Mouse (Mus musculus) layer of hippocampus, adult 2 months (tissue): ENCODE measurements at regions not wholly inside any gene's neighbourhood (a gene's known extent, or its start where the extent isn't known, plus 50 kb on each side); places are given as distances from the start of the nearest gene placed in this dataset.

Experiments
- DNase-seq, 2 experiments: peaks; one replicate each; pipeline ENCODE4 v3.0.0; 2022; ENCODE audit warnings: low spot score in 2 of 2
- H3K27ac ChIP-seq: fragments of 200-600 bp; 2 replicates; pipeline ENCODE4 v1.8.1; 2022
- H3K4me3 ChIP-seq: fragments of 200-600 bp; 2 replicates; pipeline ENCODE4 v1.8.1; 2022; ENCODE audit warnings: mild to moderate bottlenecking
- CTCF ChIP-seq: fragments of 200-600 bp; conservative IDR thresholded peaks from 2 replicates; pipeline ENCODE4 v1.8.1; 2022; ENCODE audit warnings: antibody characterized with exemption, mild to moderate bottlenecking, moderate library complexity

DNA sequence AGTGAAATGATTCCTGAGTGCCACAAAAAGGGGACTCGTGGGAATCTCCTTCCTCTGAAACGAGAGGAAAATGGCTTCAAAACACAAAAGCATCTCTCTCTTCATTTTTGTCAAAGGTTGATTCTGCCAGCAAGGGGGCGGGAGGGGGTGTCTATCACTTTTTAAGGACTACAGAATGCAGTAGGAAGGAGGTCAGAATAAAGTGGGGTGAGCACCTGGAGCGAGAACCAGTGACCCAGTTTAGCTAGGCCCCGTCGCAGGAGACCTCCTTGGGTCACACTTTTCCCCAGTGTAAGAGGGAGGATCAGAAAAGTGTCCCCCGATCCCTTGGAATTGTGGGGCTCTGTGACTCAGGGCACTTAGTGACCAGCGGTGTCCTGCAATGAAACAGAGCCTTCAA is 133.1 kb downstream of the Tgfb2 start:
- no peak overlapping the region for H3K27ac ChIP-seq
- H3K4me3 ChIP-seq: no peak overlapping the region
- TF ChIP-seq CTCF: no peak

GRCm38 (mm10) chr1:186572092-186572491 is 133.7 kb downstream of the Tgfb2 start:
- no peak for TF ChIP-seq CTCF
- Histone ChIP-seq H3K4me3 (no peak overlapping the region), H3K27ac (no peak overlapping the region)
- DNase-seq: no peak

More for the DNA sequence above, 133.1 kb downstream of the Tgfb2 start:
- no peak for DNase-seq

GRCm38 (mm10) chr1:186568496-186568895 is 137.3 kb downstream of the Tgfb2 start:
- Histone ChIP-seq H3K27ac (no peak overlapping the region), H3K4me3 (no peak overlapping the region)
- no peak for DNase-seq
- TF ChIP-seq CTCF: no peak

DNA sequence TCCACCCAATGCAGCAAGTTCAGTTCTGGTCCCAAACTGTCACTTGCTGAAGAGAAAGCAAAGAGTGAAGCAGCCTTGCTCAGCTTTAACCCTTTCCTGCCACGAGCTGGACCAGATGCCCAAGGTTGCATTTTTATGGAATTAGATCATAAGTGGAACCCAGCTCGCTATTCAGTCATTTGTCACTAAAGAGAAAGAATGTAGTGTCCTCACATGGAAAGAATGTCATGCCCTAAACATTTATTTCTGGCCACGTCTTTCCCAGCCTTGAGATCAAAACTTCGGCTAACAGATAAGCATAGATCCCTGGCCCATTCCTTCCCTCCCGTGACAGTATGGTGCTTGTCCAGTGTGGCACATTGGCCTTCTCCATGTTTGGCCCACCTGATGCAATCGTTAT is 137.7 kb downstream of the Tgfb2 start:
- no peak for TF ChIP-seq CTCF
- Histone ChIP-seq H3K4me3 (no peak overlapping the region), H3K27ac (no peak overlapping the region)
- DNase-seq: no peak

- Histone ChIP-seq H3K27ac (no peak overlapping the region), H3K4me3 (no peak overlapping the region)
- no peak for DNase-seq
- TF ChIP-seq CTCF: no peak
Measured at GRCm38 (mm10) chr1:186567136-186567826, 138.5 kb downstream of the Tgfb2 start.

- no peak overlapping the region for H3K27ac ChIP-seq
- no peak for DNase-seq
- no peak for TF ChIP-seq CTCF
- no peak overlapping the region for H3K4me3 ChIP-seq
Measured at GRCm38 (mm10) chr1:186562027-186562426, 143.8 kb downstream of the Tgfb2 start.

- no peak for TF ChIP-seq CTCF
- DNase-seq: no peak
- no peak overlapping the region for H3K4me3 ChIP-seq
- H3K27ac ChIP-seq: 0 out of 2 replicates have a peak overlapping the region, but pooled peaks have one; percentile 25
Measured at GRCm38 (mm10) chr1:186555441-186555975, 150.3 kb downstream of the Tgfb2 start.

DNA sequence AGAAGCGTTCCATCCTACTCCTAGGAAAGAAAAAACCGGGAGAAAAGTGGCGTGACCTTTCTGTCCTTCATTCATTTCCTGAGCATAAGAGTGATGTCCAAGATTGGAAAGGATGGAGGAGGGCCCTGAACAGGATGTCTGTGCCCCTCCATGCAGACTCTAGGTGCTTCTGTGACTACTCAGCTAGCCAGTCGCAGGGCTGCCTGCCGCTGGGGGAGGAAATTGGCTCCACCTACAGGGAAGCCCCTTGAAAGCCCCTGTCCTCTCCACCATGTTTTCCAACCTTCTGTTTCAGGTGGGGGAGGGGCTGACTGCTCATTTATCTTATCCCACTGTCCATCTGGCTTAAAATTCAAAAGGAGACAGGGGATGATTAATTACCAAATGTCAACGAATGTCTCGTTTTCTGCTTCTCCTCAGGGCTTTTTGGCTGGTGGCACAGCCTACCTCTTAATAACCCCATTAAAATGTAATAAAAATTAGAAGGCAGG is 151.2 kb downstream of the Tgfb2 start:
- Histone ChIP-seq H3K4me3 (no peak overlapping the region), H3K27ac (no peak overlapping the region)
- no peak for TF ChIP-seq CTCF
- no peak for DNase-seq

- DNase-seq: no peak
Measured at GRCm38 (mm10) chr1:186552689-186553088, 153.1 kb downstream of the Tgfb2 start.

DNA sequence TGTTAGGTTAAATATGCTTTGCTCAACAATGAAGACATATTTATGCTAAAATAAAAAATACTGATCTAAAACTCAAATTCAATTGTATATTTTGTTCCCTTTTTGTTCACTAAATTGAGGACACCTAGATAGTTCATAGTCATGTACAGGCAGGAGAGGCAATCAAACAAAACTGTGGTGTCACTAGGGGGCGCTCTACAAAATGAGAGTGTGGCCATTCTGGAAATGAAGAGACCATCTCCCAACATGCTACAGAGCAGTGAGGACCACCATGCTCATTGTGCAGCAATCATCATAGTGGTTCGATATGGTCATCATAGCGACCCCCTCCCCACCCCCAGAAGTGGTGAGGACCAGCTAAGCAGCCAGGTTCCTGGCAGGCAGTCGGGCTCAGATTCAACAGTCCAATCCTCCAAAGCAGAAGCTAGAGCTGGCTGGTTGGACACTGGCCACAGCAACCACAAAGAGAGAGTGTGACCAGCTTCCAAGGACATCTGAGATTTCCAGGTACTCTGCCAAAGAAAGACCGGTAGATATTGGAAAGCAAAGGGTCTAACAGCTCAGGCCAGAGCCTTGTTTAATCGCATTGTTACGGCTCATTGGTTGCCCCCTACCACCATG is 155.4 kb downstream of the Tgfb2 start:
- no peak overlapping the region for H3K27ac ChIP-seq

More at GRCm38 (mm10) chr1:186552689-186553088, 153.1 kb downstream of the Tgfb2 start:
- TF ChIP-seq CTCF: no peak
- no peak overlapping the region for H3K4me3 ChIP-seq
- no peak overlapping the region for H3K27ac ChIP-seq

GRCm38 (mm10) chr1:186549207-186549606 is 156.6 kb downstream of the Tgfb2 start:
- no peak overlapping the region for H3K4me3 ChIP-seq
- no peak overlapping the region for H3K27ac ChIP-seq
- DNase-seq: no peak
- no peak for TF ChIP-seq CTCF

More for the DNA sequence above, 155.4 kb downstream of the Tgfb2 start:
- peak in 1 of 2 experiments; percentile 39 for DNase-seq
- TF ChIP-seq CTCF: peak; percentile 73
- H3K4me3 ChIP-seq: no peak overlapping the region

DNA sequence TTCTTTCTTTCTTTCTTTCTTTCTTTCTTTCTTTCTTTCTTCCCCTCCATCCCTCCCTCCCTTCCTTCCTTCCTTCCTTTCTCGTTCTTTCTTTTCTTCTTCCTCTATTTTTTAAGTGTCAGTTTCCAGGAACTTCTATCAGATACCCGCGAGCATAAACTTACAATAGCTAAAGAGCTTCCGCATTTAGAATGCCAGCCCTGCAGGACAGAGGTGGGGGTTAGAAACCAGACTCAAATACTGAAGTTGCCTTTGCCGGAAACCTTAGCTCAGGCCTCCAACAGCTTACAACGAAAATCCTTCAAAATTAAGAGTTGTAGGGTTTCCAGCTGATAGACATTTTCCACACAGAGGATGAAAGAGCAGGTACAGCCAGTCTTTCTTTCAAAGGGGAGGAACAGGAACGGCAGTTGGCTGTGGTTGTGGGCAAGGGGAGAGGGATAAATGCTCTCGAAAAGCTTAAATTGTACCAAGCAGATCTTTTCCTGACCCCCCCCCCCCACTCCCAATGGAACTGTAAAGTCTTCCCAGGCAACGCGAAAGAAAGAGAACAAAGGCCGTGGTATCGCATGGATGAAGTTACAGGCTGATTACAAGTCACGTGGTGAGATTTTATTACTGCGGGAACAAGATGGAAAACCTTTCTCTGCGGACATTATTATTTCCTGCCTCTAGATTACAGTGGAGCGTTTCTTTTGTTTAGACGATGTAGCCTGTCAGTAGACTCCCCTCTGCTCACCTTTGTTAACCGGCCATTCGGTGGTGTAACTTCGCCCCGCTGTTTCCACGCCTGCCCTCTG is 159.2 kb downstream of the Tgfb2 start:
- no peak for DNase-seq
- Histone ChIP-seq H3K27ac (no peak overlapping the region), H3K4me3 (no peak overlapping the region; the same call in 1 of the 2 replicates)
- no peak for TF ChIP-seq CTCF

GRCm38 (mm10) chr1:186540070-186540469 is 165.7 kb downstream of the Tgfb2 start:
- TF ChIP-seq CTCF: no peak
- no peak for DNase-seq
- no peak overlapping the region for H3K4me3 ChIP-seq
- H3K27ac ChIP-seq: no peak overlapping the region
